Mouse (Mus musculus) cerebellum, adult 11-12 months (tissue): ENCODE data around the gene Olfr273.
"Not testable (repeated sequence)": the region's sequence is repeated elsewhere in the genome, so short reads cannot be mapped to it uniquely, and the experiment has no call there.

Experiments used
- DNase-seq: peaks from one replicate; pipeline ENCODE4 v3.0.0; 2022

Olfr273 gene

GRCm38 (mm10) chr4:52859136-52859535 lies at the start of gene Olfr273:
Olfr273 (minus strand) TSS chr4:52859236.
- no peak for DNase-seq

GRCm38 (mm10) chr4:52864156-52864555 lies 5.1 kb upstream of the Olfr273 start:
- DNase-seq: no peak

- DNase-seq: no peak
These were observed 9.4 kb downstream of the Olfr273 start for GRCm38 (mm10) chr4:52849672-52850071.

- no peak for DNase-seq
These were observed 9.9 kb downstream of the Olfr273 start for GRCm38 (mm10) chr4:52849039-52849635.

- not testable (repeated sequence) for DNase-seq
These were observed 13.6 kb downstream of the Olfr273 start for GRCm38 (mm10) chr4:52845411-52845810.

- DNase-seq: no peak
These were observed 37.7 kb downstream of the Olfr273 start for GRCm38 (mm10) chr4:52821375-52821774.

- DNase-seq: no peak
These were observed 44.7 kb downstream of the Olfr273 start, which contains the start of gene Olfr275 for GRCm38 (mm10) chr4:52814304-52814703. Olfr275 (plus strand) TSS chr4:52814604.

GRCm38 (mm10) chr4:52811871-52812270 lies 47.2 kb downstream of the Olfr273 start:
- DNase-seq: no peak
